Mouse (Mus musculus): ENCODE results near the gene E430018J23Rik. TPM values are rescaled to one million over a fixed set of nuclear protein-coding genes. Genes with fewer than 3 reads are reported as not detected.
"Not testable (repeated sequence)": the region's sequence is repeated elsewhere in the genome, so short reads cannot be mapped to it uniquely, and the experiment has no call there.

Gene E430018J23Rik
- polyA plus RNA-seq, 1 experiment from 2014 or later: 4.6 TPM

GRCm38 (mm10) chr7:127422247-127422646, 28.8 kb upstream of the E430018J23Rik start:
- Histone ChIP-seq H3K4me2 (replicated peaks; ENCODE audit: low read depth, low read length) (peak overlapping the region; percentile 67), H3K36me3 (ENCODE audit: insufficient read depth, low read length) (0 out of 2 replicates have a peak, but pooled peaks cover 5% of the 10 kb centered on the region), H3K4me3 (ENCODE audit: low read depth, low read length) (peak overlapping the region; percentile 66), H3K4me1 (ENCODE audit: insufficient read depth, low read depth, low read length) (peaks cover 4% of the 10 kb centered on the region; the same call in 1 of the 2 replicates), H3K27ac (ENCODE audit: low read length) (no peak overlapping the region), H3K9me3 (ENCODE audit: low read length) (no peaks in the 10 kb centered on the region), H3K9ac (replicated peaks; ENCODE audit: low read depth) (no peak overlapping the region; the same call in 1 of the 2 replicates), H3K27me3 (replicated peaks; ENCODE audit: insufficient read depth, low read length) (0 out of 2 replicates have a peak, but pooled peaks cover 3% of the 10 kb centered on the region)
- TF ChIP-seq CTCF (IDR thresholded peaks at IDR 0.05) (no peak), EP300 (IDR thresholded peaks at IDR 0.05) (no peak)
- 1% methylated on average over 15 of the region's 15 CpGs for WGBS
- ATAC-seq: peak; percentile 30
- no peak for DNase-seq (ENCODE audit: low spot score)

GRCm38 (mm10) chr7:127421388-127422191, 28.2 kb upstream of the E430018J23Rik start, which contains the start of gene Zfp688:
TSS of gene Zfp688 (minus strand) at chr7:127422068.
- Histone ChIP-seq H3K36me3 (ENCODE audit: insufficient read depth, low read length) (0 out of 2 replicates have a peak, but pooled peaks cover 5% of the 10 kb centered on the region), H3K4me1 (ENCODE audit: insufficient read depth, low read depth, low read length) (peaks cover 4% of the 10 kb centered on the region; the same call in 1 of the 2 replicates), H3K27me3 (replicated peaks; ENCODE audit: insufficient read depth, low read length) (0 out of 2 replicates have a peak, but pooled peaks cover 3% of the 10 kb centered on the region), H3K4me3 (ENCODE audit: low read depth, low read length) (peak within 1 kb of the TSS; percentile 66), H3K4me2 (replicated peaks; ENCODE audit: low read depth, low read length) (peak within 1 kb of the TSS; percentile 67), H3K9me3 (ENCODE audit: low read length) (no peaks in the 10 kb centered on the region), H3K27ac (ENCODE audit: low read length) (0 out of 2 replicates have a peak within 1 kb of the TSS, but pooled peaks have one; percentile 3), H3K9ac (replicated peaks; ENCODE audit: low read depth) (peak within 1 kb of the TSS; percentile 62)
- peak; percentile 96 for DNase-seq (ENCODE audit: low spot score)
- 2% methylated on average over 33 of the region's 48 CpGs for WGBS
- peak; percentile 99 for ATAC-seq
- TF ChIP-seq EP300 (IDR thresholded peaks at IDR 0.05) (no peak), CTCF (IDR thresholded peaks at IDR 0.05) (peak; percentile 51)

GRCm38 (mm10) chr7:127411418-127411817, 18.0 kb upstream of the E430018J23Rik start:
- 61% methylated on average over 2 of the region's 2 CpGs for WGBS
- H3K4me2 ChIP-seq (replicated peaks; ENCODE audit: low read depth, low read length): no peak overlapping the region
- ATAC-seq: no peak
- no peaks in the 10 kb centered on the region for H3K36me3 ChIP-seq (ENCODE audit: insufficient read depth, low read length)
- H3K4me3 ChIP-seq (ENCODE audit: low read depth, low read length): no peak overlapping the region
- no peaks in the 10 kb centered on the region for H3K9me3 ChIP-seq (ENCODE audit: low read length)
- DNase-seq (ENCODE audit: low spot score): no peak
- no peak overlapping the region for H3K9ac ChIP-seq (replicated peaks; ENCODE audit: low read depth)
- H3K27me3 ChIP-seq (replicated peaks; ENCODE audit: insufficient read depth, low read length): no peaks in the 10 kb centered on the region
- no peaks in the 10 kb centered on the region for H3K4me1 ChIP-seq (ENCODE audit: insufficient read depth, low read depth, low read length)
- no peak overlapping the region for H3K27ac ChIP-seq (ENCODE audit: low read length)
- TF ChIP-seq EP300 (IDR thresholded peaks at IDR 0.05) (no peak), CTCF (IDR thresholded peaks at IDR 0.05) (no peak)

GRCm38 (mm10) chr7:127406002-127406987, 12.9 kb upstream of the E430018J23Rik start, which contains the start of gene Zfp764:
TSS of gene Zfp764 (minus strand) at chr7:127406822.
- peak within 1 kb of the TSS; percentile 79 for H3K4me2 ChIP-seq (replicated peaks; ENCODE audit: low read depth, low read length)
- DNase-seq (ENCODE audit: low spot score) (peak; percentile 92), ATAC-seq (peak; percentile 97)
- peak within 1 kb of the TSS; percentile 55 for H3K4me3 ChIP-seq (ENCODE audit: low read depth, low read length)
- H3K27me3 ChIP-seq (replicated peaks; ENCODE audit: insufficient read depth, low read length); H3K9me3 ChIP-seq (ENCODE audit: low read length); H3K4me1 ChIP-seq (ENCODE audit: insufficient read depth, low read depth, low read length); H3K36me3 ChIP-seq (ENCODE audit: insufficient read depth, low read length): not testable (repeated sequence)
- H3K27ac ChIP-seq (ENCODE audit: low read length): peak within 1 kb of the TSS; percentile 66; the same call in 1 of the 2 replicates
- WGBS: 4% methylated on average over 40 of the region's 40 CpGs
- H3K9ac ChIP-seq (replicated peaks; ENCODE audit: low read depth): peak within 1 kb of the TSS; percentile 68
- peak; percentile 87 for TF ChIP-seq CTCF (IDR thresholded peaks at IDR 0.05)
- 0 out of 2 replicates have a peak, but pooled peaks have one; percentile 19 for TF ChIP-seq EP300 (IDR thresholded peaks at IDR 0.05)

GRCm38 (mm10) chr7:127404101-127404500, 10.7 kb upstream of the E430018J23Rik start:
- not testable (repeated sequence) for DNase-seq (ENCODE audit: low spot score); H3K27me3 ChIP-seq (replicated peaks; ENCODE audit: insufficient read depth, low read length); H3K4me3 ChIP-seq (ENCODE audit: low read depth, low read length); ATAC-seq; H3K27ac ChIP-seq (ENCODE audit: low read length); H3K36me3 ChIP-seq (ENCODE audit: insufficient read depth, low read length); H3K4me2 ChIP-seq (replicated peaks; ENCODE audit: low read depth, low read length); H3K9ac ChIP-seq (replicated peaks; ENCODE audit: low read depth); H3K4me1 ChIP-seq (ENCODE audit: insufficient read depth, low read depth, low read length); H3K9me3 ChIP-seq (ENCODE audit: low read length)
- 94% methylated on average over 6 of the region's 6 CpGs for WGBS

All from lung, postnatal 0 days (tissue).